Mouse (Mus musculus) stomach, embryonic 14.5 days (tissue): ENCODE results near the gene Abhd2. TPM values are rescaled to one million over a fixed set of nuclear protein-coding genes. Genes with fewer than 3 reads are reported as not detected.

ENCODE experiments used
- ATAC-seq: fragments of 200-750 bp; cut with Nextera tagmentation; 2 replicates; pipeline ENCODE4 v1.8.0; 2017; ENCODE audit warnings: low read depth, moderate TSS enrichment; ENCODE audit not compliant: insufficient number of reproducible peaks, insufficient read depth, low FRiP score
- H3K27ac ChIP-seq: fragments of 300-500 bp; sonication (generic); 2 replicates; pipeline ENCODE4 v1.5.1; 2014; ENCODE audit warnings: mild to moderate bottlenecking, low read length, moderate library complexity, mixed read lengths
- H3K27me3 ChIP-seq: fragments of 300-500 bp; sonication (generic); 2 replicates; pipeline ENCODE4 v1.6.1; 2014; ENCODE audit warnings: low read length, control low read depth, mixed read lengths; ENCODE audit not compliant: control insufficient read depth, insufficient read depth
- H3K36me3 ChIP-seq: fragments of 300-500 bp; sonication (generic); 2 replicates; pipeline ENCODE4 v1.6.1; 2014; ENCODE audit warnings: mild to moderate bottlenecking, control low read depth, low read length, moderate library complexity, mixed read lengths; ENCODE audit not compliant: control insufficient read depth, insufficient read depth
- H3K4me1 ChIP-seq: fragments of 300-500 bp; sonication (generic); 2 replicates; pipeline ENCODE4 v1.6.1; 2014; ENCODE audit warnings: low read length, control low read depth, mixed read lengths; ENCODE audit not compliant: control insufficient read depth, insufficient read depth
- H3K4me2 ChIP-seq: fragments of 300-500 bp; sonication (generic); replicated peaks from 2 replicates; pipeline ENCODE4 v1.6.1; 2014; ENCODE audit warnings: low read depth, low read length, control low read depth
- H3K4me3 ChIP-seq: fragments of 300-500 bp; sonication (generic); 2 replicates; pipeline ENCODE4 v1.5.1; 2014; ENCODE audit warnings: low read depth, low read length, control low read depth
- H3K9ac ChIP-seq: fragments of 300-500 bp; sonication (generic); replicated peaks from 2 replicates; pipeline ENCODE4 v1.6.1; 2014; ENCODE audit warnings: low read depth, mild to moderate bottlenecking, control low read depth, low read length, moderate library complexity, mixed read lengths
- H3K9me3 ChIP-seq: fragments of 300-500 bp; sonication (generic); 2 replicates; pipeline ENCODE4 v1.6.1; 2016; ENCODE audit warnings: low read depth, low read length, control low read depth; ENCODE audit not compliant: control insufficient read depth
- WGBS: fragments of 180-500 bp; shearing (Covaris S2); extraction: QIAGEN DNeasy Blood & Tissue Kit; methylation state at CpG from one replicate; pipeline ENCODE4 v1.1.7; 2014; 5-methylcytosine and 5-hydroxymethylcytosine counted together
- polyA plus RNA-seq: library from polyadenylated mRNA; unstranded; fragments of >200 nt; fragmentation: Nextera tagmentation; extraction: Ambion mirVana; gene quantifications from 2 replicates; pipeline ENCODE4 v1.2.1, GENCODE M21; 2014

The Abhd2 gene
- 15.0 and 16.7 TPM in 2 replicates for polyA plus RNA-seq

- WGBS, result under 1% methylated on average over 54 of the region's 54 CpGs
Observed at GRCm38 (mm10) chr7:79272789-79273718, at the start of gene Abhd2. Gene Abhd2 (plus strand): TSS chr7:79273199.

GRCm38 (mm10) chr7:79225477-79225876, 47.5 kb upstream of the Abhd2 start:
- Histone ChIP-seq H3K9ac (no peak overlapping the region), H3K27me3 (no peaks in the 10 kb centered on the region), H3K4me2 (no peak overlapping the region), H3K9me3 (no peaks in the 10 kb centered on the region), H3K36me3 (no peaks in the 10 kb centered on the region), H3K27ac (no peak overlapping the region), H3K4me3 (no peak overlapping the region), H3K4me1 (no peaks in the 10 kb centered on the region)
- ATAC-seq, result no peak
- 74% methylated on average over 8 of the region's 8 CpGs for WGBS

More at GRCm38 (mm10) chr7:79272789-79273718, at the start of gene Abhd2:
- Histone ChIP-seq H3K9ac (peak within 1 kb of the TSS; percentile 64), H3K9me3 (no peaks in the 10 kb centered on the region), H3K4me1 (peaks cover 22% of the 10 kb centered on the region), H3K36me3 (no peaks in the 10 kb centered on the region; the same call in 1 of the 2 replicates), H3K27me3 (no peaks in the 10 kb centered on the region), H3K27ac (peak within 1 kb of the TSS; percentile 56; the same call in 1 of the 2 replicates), H3K4me2 (peak within 1 kb of the TSS; percentile 70), H3K4me3 (peak within 1 kb of the TSS; percentile 69)
- ATAC-seq, result peak; percentile 100

GRCm38 (mm10) chr7:79226172-79226571, 46.8 kb upstream of the Abhd2 start:
- H3K9ac ChIP-seq, result no peak overlapping the region
- H3K4me1 ChIP-seq, result no peaks in the 10 kb centered on the region
- H3K27ac ChIP-seq, result no peak overlapping the region
- 83% methylated on average over 5 of the region's 5 CpGs for WGBS
- ATAC-seq, result no peak
- no peaks in the 10 kb centered on the region for H3K27me3 ChIP-seq
- no peak overlapping the region for H3K4me3 ChIP-seq
- no peaks in the 10 kb centered on the region for H3K36me3 ChIP-seq
- no peaks in the 10 kb centered on the region for H3K9me3 ChIP-seq
- no peak overlapping the region for H3K4me2 ChIP-seq

GRCm38 (mm10) chr7:79226834-79227486, 46.0 kb upstream of the Abhd2 start:
- Histone ChIP-seq H3K4me3 (no peak overlapping the region), H3K27me3 (no peaks in the 10 kb centered on the region), H3K4me2 (no peak overlapping the region), H3K4me1 (no peaks in the 10 kb centered on the region), H3K36me3 (no peaks in the 10 kb centered on the region), H3K9me3 (no peaks in the 10 kb centered on the region), H3K27ac (no peak overlapping the region), H3K9ac (no peak overlapping the region)
- no peak for ATAC-seq
- WGBS, result 87% methylated on average over 6 of the region's 10 CpGs

GRCm38 (mm10) chr7:79228471-79228870, 44.5 kb upstream of the Abhd2 start:
- Histone ChIP-seq H3K27me3 (no peaks in the 10 kb centered on the region), H3K27ac (no peak overlapping the region), H3K4me2 (no peak overlapping the region), H3K9ac (no peak overlapping the region), H3K36me3 (no peaks in the 10 kb centered on the region), H3K9me3 (no peaks in the 10 kb centered on the region), H3K4me1 (no peaks in the 10 kb centered on the region), H3K4me3 (no peak overlapping the region)
- no peak for ATAC-seq
- 31% methylated on average over 9 of the region's 9 CpGs for WGBS

- 76% methylated on average over 2 of the region's 2 CpGs for WGBS
- Histone ChIP-seq H3K4me2 (no peak overlapping the region), H3K4me1 (no peaks in the 10 kb centered on the region), H3K9ac (no peak overlapping the region), H3K9me3 (no peaks in the 10 kb centered on the region), H3K27me3 (no peaks in the 10 kb centered on the region), H3K4me3 (no peak overlapping the region), H3K36me3 (no peaks in the 10 kb centered on the region), H3K27ac (no peak overlapping the region)
- no peak for ATAC-seq
Observed at GRCm38 (mm10) chr7:79231577-79231976, 41.4 kb upstream of the Abhd2 start.

- no peak for ATAC-seq
- Histone ChIP-seq H3K4me3 (no peak overlapping the region), H3K27ac (no peak overlapping the region), H3K9ac (no peak overlapping the region), H3K4me1 (no peaks in the 10 kb centered on the region), H3K9me3 (no peaks in the 10 kb centered on the region), H3K36me3 (no peaks in the 10 kb centered on the region), H3K4me2 (no peak overlapping the region), H3K27me3 (no peaks in the 10 kb centered on the region)
- 84% methylated on average over 10 of the region's 10 CpGs for WGBS
Observed at GRCm38 (mm10) chr7:79232048-79232447, 41.0 kb upstream of the Abhd2 start.

GRCm38 (mm10) chr7:79238741-79239140, 34.3 kb upstream of the Abhd2 start:
- Histone ChIP-seq H3K9ac (no peak overlapping the region), H3K27me3 (no peaks in the 10 kb centered on the region), H3K4me3 (no peak overlapping the region), H3K4me2 (no peak overlapping the region), H3K9me3 (no peaks in the 10 kb centered on the region), H3K27ac (no peak overlapping the region), H3K36me3 (no peaks in the 10 kb centered on the region), H3K4me1 (no peaks in the 10 kb centered on the region)
- 73% methylated on average over 5 of the region's 5 CpGs for WGBS
- ATAC-seq, result no peak
